Mouse (Mus musculus) liver, adult 2 months (tissue): ENCODE results near the gene Pdx1.

Experiments
- CTCF ChIP-seq: fragments of 200-500 bp; IDR thresholded peaks from 2 replicates; pipeline ENCODE4 v1.5.1; 2011; ENCODE audit warnings: low read depth, low read length, control low read depth
- POLR2A ChIP-seq: fragments of 200-500 bp; IDR thresholded peaks from 2 replicates; pipeline ENCODE4 v1.6.1; 2011; ENCODE audit warnings: low read length, control low read depth; ENCODE audit not compliant: insufficient read depth; ENCODE audit errors: extremely low read depth

DNA sequence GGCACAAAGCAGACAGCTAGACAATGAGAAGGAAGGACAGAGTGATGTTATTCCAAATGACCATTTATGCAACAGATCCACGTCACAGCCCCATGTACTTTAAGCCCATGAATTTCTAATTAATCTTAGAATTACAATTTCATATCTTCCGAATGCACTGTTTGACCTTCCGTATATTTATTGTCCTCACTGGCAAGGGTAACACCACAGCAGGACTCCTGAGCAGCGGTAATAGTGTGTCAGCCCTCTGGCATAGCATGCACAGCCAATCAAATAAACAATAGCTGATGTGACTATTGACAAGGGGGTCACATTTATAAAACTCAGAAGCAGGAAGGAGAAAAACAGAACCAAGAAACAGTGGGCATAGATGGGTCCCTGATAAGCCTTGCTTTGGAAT, 9.0 kb upstream of the Pdx1 start:
- TF ChIP-seq CTCF (no peak), POLR2A (no peak)
